In genomic region chr9:72270146-72270545, GRCm38 (mm10) we compare ENCODE assay signal across 25 mouse cellular contexts. TPM values are rescaled to one million over a fixed set of nuclear protein-coding genes. Genes with fewer than 3 reads are reported as not detected.
DNase-seq lines count a peak whose midpoint lies in the region; ATAC-seq and TF ChIP-seq lines count a peak whose summit lies in the region.
"Had no signal": no experiment of that assay in that cellular context is flagged by ENCODE, and none has a peak within 500 bp of the region (broad histone marks: within the 10 kb centered on the region; RNA-seq: fewer than 3 reads in every experiment).

No protein-coding gene starts in this region.

- H3K4me2 ChIP-seq in lung, embryonic 14.5 days = no peak overlapping the region
- no peak overlapping the region for H3K4me2 ChIP-seq in hindbrain, embryonic 12.5 days (replicated peaks)
- H3K4me2 ChIP-seq: embryonic facial prominence, embryonic 15.5 days; forebrain, embryonic 15.5 days; heart, embryonic 11.5 days; kidney, embryonic 15.5 days; liver, embryonic 13.5 days; lung, embryonic 15.5 days; neural tube, embryonic 15.5 days had no signal

- no peak overlapping the region for H3K9ac ChIP-seq in lung, embryonic 14.5 days
- no peak overlapping the region for H3K9ac ChIP-seq in MEL (ENCODE audit: control insufficient read depth, low read depth, low read length, poor library complexity, severe bottlenecking)
- no peak overlapping the region for H3K9ac ChIP-seq in hindbrain, embryonic 12.5 days
- H3K9ac ChIP-seq: embryonic facial prominence, embryonic 15.5 days; forebrain, embryonic 15.5 days; kidney, embryonic 15.5 days; liver, embryonic 13.5 days; lung, embryonic 15.5 days; neural tube, embryonic 15.5 days had no signal

- peaks cover under 1% of the 10 kb centered on the region for H3K79me2 ChIP-seq in MEL (ENCODE audit: control insufficient read depth, insufficient read depth, low read length, poor library complexity)

- no peaks in the 10 kb centered on the region for H3K4me1 ChIP-seq in lung, embryonic 14.5 days (ENCODE audit: insufficient read depth)
- H3K4me1 ChIP-seq in MEL (ENCODE audit: control insufficient read depth in 1 of 2, insufficient read depth in 2 of 2, low read length in 2 of 2) = peaks cover 2 to 5% of the 10 kb centered on the region in 2 experiments; a peak in 3 of 4 replicates
- no peaks in the 10 kb centered on the region for H3K4me1 ChIP-seq in hindbrain, embryonic 12.5 days
- H3K4me1 ChIP-seq: lung, embryonic 15.5 days; neural tube, embryonic 15.5 days had no signal

- H3K9me3 ChIP-seq in lung, embryonic 14.5 days (ENCODE audit: low read depth, low read length) = peaks cover 6% of the 10 kb centered on the region; the same call in 1 of the 2 replicates
- no peaks in the 10 kb centered on the region for H3K9me3 ChIP-seq in MEL (replicated peaks; ENCODE audit: insufficient read depth, low read length)
- 0 out of 2 replicates have a peak, but pooled peaks cover 10% of the 10 kb centered on the region for H3K9me3 ChIP-seq in hindbrain, embryonic 12.5 days (replicated peaks)
- H3K9me3 ChIP-seq: forebrain, embryonic 15.5 days; liver, embryonic 13.5 days; lung, embryonic 15.5 days; neural tube, embryonic 15.5 days had no signal

- TF ChIP-seq RAD21 in MEL (IDR thresholded peaks at IDR 0.05; ENCODE audit: low read depth, low read length) = no peak

- H3K27me3 ChIP-seq in lung, embryonic 14.5 days (ENCODE audit: insufficient read depth, low read length) = no peaks in the 10 kb centered on the region
- H3K27me3 ChIP-seq in MEL (ENCODE audit: control insufficient read depth in 1 of 2, insufficient read depth in 2 of 2, low read length in 2 of 2) = no peaks in the 10 kb centered on the region
- H3K27me3 ChIP-seq in hindbrain, embryonic 12.5 days = no peaks in the 10 kb centered on the region
- H3K27me3 ChIP-seq: embryonic facial prominence, embryonic 15.5 days; forebrain, embryonic 15.5 days; kidney, embryonic 15.5 days; liver, embryonic 13.5 days; lung, embryonic 15.5 days; neural tube, embryonic 15.5 days had no signal

- no peak overlapping the region for H3K27ac ChIP-seq in lung, embryonic 14.5 days (ENCODE audit: low read depth)
- no peak overlapping the region for H3K27ac ChIP-seq in MEL (ENCODE audit: control insufficient read depth, low read depth, low read length)
- H3K27ac ChIP-seq in hindbrain, embryonic 12.5 days = no peak overlapping the region
- H3K27ac ChIP-seq: embryonic facial prominence, embryonic 15.5 days; forebrain, embryonic 15.5 days; kidney, embryonic 15.5 days; liver, embryonic 13.5 days; lung, embryonic 15.5 days; macrophage; neural tube, embryonic 15.5 days had no signal

- DNase-seq in lung, embryonic 14.5 days = peak; percentile 29
- no peak for DNase-seq in lung, adult 18-20 months
- peak; percentile 4 for DNase-seq in urinary bladder, postnatal 25 days (ENCODE audit: low spot score)
- DNase-seq in urinary bladder, adult 2 months (ENCODE audit: low spot score) = no peak
- peak; percentile 66 for DNase-seq in MEL (ENCODE audit: low read depth, low spot score)
- DNase-seq in cerebellum, adult 9-11 months = no peak
- DNase-seq: adrenal gland, postnatal 25 days; cerebellum, adult 9-10 months; gastrocnemius, postnatal 14 days; heart, adult 11 months; kidney, postnatal 36 days; liver, embryonic 13.5 days; thymus, adult 18-20 months; thymus, postnatal 36 days had no signal

- ATAC-seq in lung, embryonic 14.5 days (ENCODE audit: insufficient read depth) = no peak
- ATAC-seq in hindbrain, embryonic 12.5 days (ENCODE audit: low FRiP score) = no peak
- ATAC-seq: forebrain, embryonic 15.5 days; hindbrain, embryonic 16.5 days; intestine, embryonic 16.5 days had no signal

- TF ChIP-seq EP300 in MEL (IDR thresholded peaks at IDR 0.05; ENCODE audit: low read depth in 1 of 2, low read length in 2 of 2) = peak; percentile 50 to 53; a peak in 3 of 4 replicates

- no peak for TF ChIP-seq POLR2A in MEL (IDR thresholded peaks at IDR 0.05; ENCODE audit: control insufficient read depth in 1 of 2, insufficient read depth in 1 of 2, low read depth in 1 of 2, low read length in 2 of 2, poor library complexity in 1 of 2)

- WGBS in lung, embryonic 14.5 days = 80% methylated on average over 1 of the region's 1 CpGs
- 94% methylated on average over 1 of the region's 1 CpGs for WGBS in hindbrain, embryonic 12.5 days

- no peaks in the 10 kb centered on the region for H3K36me3 ChIP-seq in lung, embryonic 14.5 days (ENCODE audit: insufficient read depth)
- peaks cover 0 to 3% of the 10 kb centered on the region in 2 experiments; a peak in 1 of 4 replicates for H3K36me3 ChIP-seq in MEL (ENCODE audit: control insufficient read depth in 1 of 2, insufficient read depth in 2 of 2, low read length in 2 of 2)
- no peaks in the 10 kb centered on the region for H3K36me3 ChIP-seq in hindbrain, embryonic 12.5 days
- H3K36me3 ChIP-seq: embryonic facial prominence, embryonic 15.5 days; forebrain, embryonic 15.5 days; G1E; kidney, embryonic 15.5 days; liver, embryonic 13.5 days; lung, embryonic 15.5 days; neural tube, embryonic 15.5 days had no signal

- H3K4me3 ChIP-seq in lung, embryonic 14.5 days (ENCODE audit: low read depth, low read length) = no peak overlapping the region
- no peak overlapping the region for H3K4me3 ChIP-seq in MEL (ENCODE audit: control insufficient read depth in 1 of 2, insufficient read depth in 1 of 2, low read depth in 2 of 2, low read length in 2 of 2)
- H3K4me3 ChIP-seq in hindbrain, embryonic 12.5 days = no peak overlapping the region
- H3K4me3 ChIP-seq: embryonic facial prominence, embryonic 15.5 days; forebrain, embryonic 15.5 days; kidney, embryonic 15.5 days; liver, embryonic 13.5 days; lung, embryonic 15.5 days; neural tube, embryonic 15.5 days had no signal

- TF ChIP-seq CTCF in lung, embryonic 14.5 days (IDR thresholded peaks at IDR 0.05; ENCODE audit: low read depth) = no peak
- TF ChIP-seq CTCF in MEL (IDR thresholded peaks at IDR 0.05 in 2 of 3, conservative IDR thresholded peaks at IDR 0.05 in 1 of 3; ENCODE audit: control insufficient read depth in 1 of 3, insufficient read depth in 1 of 3, low read depth in 2 of 3, low read length in 3 of 3, poor library complexity in 1 of 3, severe bottlenecking in 1 of 3) = no peak

TF ChIP-seq in MEL, 35 proteins besides CTCF, POLR2A, EP300 and RAD21:
- TF ChIP-seq TBP (IDR thresholded peaks at IDR 0.05; ENCODE audit: low read depth, low read length) (no peak), POLR2AphosphoS2 (IDR thresholded peaks at IDR 0.05; ENCODE audit: low read length) (no peak), ETS1 (IDR thresholded peaks at IDR 0.05; ENCODE audit: low read depth, low read length) (peak; percentile 98), MAX (IDR thresholded peaks at IDR 0.05; ENCODE audit: low read length) (no peak), GABPA (IDR thresholded peaks at IDR 0.05; ENCODE audit: low read depth, low read length) (no peak), ZKSCAN1 (IDR thresholded peaks at IDR 0.05; ENCODE audit: low read depth, low read length) (no peak), CHD1 (IDR thresholded peaks at IDR 0.05; ENCODE audit: low read depth, low read length) (no peak), NRF1 (IDR thresholded peaks at IDR 0.05; ENCODE audit: insufficient read depth, low read depth, low read length, poor library complexity, severe bottlenecking) (no peak), UBTF (IDR thresholded peaks at IDR 0.05; ENCODE audit: borderline replicate concordance, insufficient read depth, low read depth, low read length) (no peak), GATA1 (IDR thresholded peaks at IDR 0.05; ENCODE audit: low read depth, low read length) (0 out of 2 replicates have a peak, but pooled peaks have one; percentile 20), MXI1 (IDR thresholded peaks at IDR 0.05; ENCODE audit: low read depth, low read length) (no peak), POLR2AphosphoS5 (IDR thresholded peaks at IDR 0.05; ENCODE audit: borderline replicate concordance, low read depth, low read length) (no peak), USF1 (IDR thresholded peaks at IDR 0.05; ENCODE audit: low read depth, low read length) (no peak), ZNF384 (IDR thresholded peaks at IDR 0.05; ENCODE audit: low read depth, low read length) (no peak), MYC (IDR thresholded peaks at IDR 0.05; ENCODE audit: low read depth, low read length) (no peak), USF2 (IDR thresholded peaks at IDR 0.05; ENCODE audit: borderline replicate concordance in 1 of 2, insufficient read depth in 1 of 2, low read depth in 1 of 2, low read length in 2 of 2) (no peak), SMC3 (IDR thresholded peaks at IDR 0.05; ENCODE audit: low read depth, low read length) (no peak), RCOR1 (IDR thresholded peaks at IDR 0.05; ENCODE audit: low read depth, low read length) (no peak), MAFK (IDR thresholded peaks at IDR 0.05; ENCODE audit: borderline replicate concordance, low read depth, low read length) (no peak), BHLHE40 (IDR thresholded peaks at IDR 0.05; ENCODE audit: borderline replicate concordance, low read depth, low read length) (no peak), KAT2A (conservative IDR thresholded peaks at IDR 0.05; ENCODE audit: low read depth, low read length) (no peak), HCFC1 (IDR thresholded peaks at IDR 0.05; ENCODE audit: low read depth, low read length) (no peak), JUND (IDR thresholded peaks at IDR 0.05; ENCODE audit: low read depth, low read length) (peak; percentile 90), TCF12 (IDR thresholded peaks at IDR 0.05; ENCODE audit: low read depth, low read length) (no peak), E2F4 (IDR thresholded peaks at IDR 0.05; ENCODE audit: borderline replicate concordance, low read depth, low read length) (no peak), SIN3A (IDR thresholded peaks at IDR 0.05; ENCODE audit: low read length) (peak; percentile 17; the same call in 1 of the 2 replicates), MEF2A (IDR thresholded peaks at IDR 0.05; ENCODE audit: extremely low read depth, insufficient replicate concordance, low read depth, low read length, poor library complexity, severe bottlenecking) (no peak)
TF ChIP-seq in MEL: peak in this region for 4.

RNA-seq across cellular contexts. Expression of gene Zfp280d, which starts 4.5 kb away (rescaled TPM):
- polyA plus RNA-seq in lung, embryonic 14.5 days (2014; fragmentation: Nextera tagmentation; extraction: Ambion mirVana) = 47.5 and 51.8 TPM in 2 replicates
- polyA plus RNA-seq in urinary bladder, adult 2 months (2012; rRNA removed) = 36.2 and 41.0 TPM in 2 replicates
- 20.2 and 20.6 TPM in 2 replicates for total RNA-seq in MEL (2012; rRNA removed)
- polyA plus RNA-seq in MEL (2012; ENCODE audit: insufficient read depth in 1 of 2, insufficient read length in 2 of 2, low read depth in 1 of 2, low replicate concordance in 2 of 2, missing spikeins in 1 of 2) = 100 to 1,000 TPM in 1 of 2 experiments, 10 to 100 TPM in 1; 16.2 to 592 TPM
- polyA plus RNA-seq in hindbrain, embryonic 12.5 days (2016; fragmentation: Nextera tagmentation; extraction: Ambion mirVana) = 63.9 and 65.3 TPM in 2 replicates

Comparison
In these comparisons a context has a peak if more than half of its experiments do, and no peak if none do; other contexts are left out.
1. DNase-seq: peak in lung, embryonic 14.5 days (single experiment), urinary bladder, postnatal 25 days (single experiment) and MEL (single experiment); none in lung, adult 18-20 months (0 of 2), urinary bladder, adult 2 months (single experiment) and cerebellum, adult 9-11 months (single experiment).